Mouse (Mus musculus) lung, embryonic 16.5 days (tissue): ENCODE data around the gene Edc3. TPM values are rescaled to one million over a fixed set of nuclear protein-coding genes. Genes with fewer than 3 reads are reported as not detected.

Source experiments
- ATAC-seq: fragments of 200-750 bp; cut with Nextera tagmentation; 2 replicates; pipeline ENCODE4 v1.8.0; 2017; ENCODE audit warnings: low read depth, mild to moderate bottlenecking, moderate library complexity
- H3K27ac ChIP-seq: fragments of 300-500 bp; sonication (generic); 2 replicates; pipeline ENCODE4 v1.5.1; 2014; ENCODE audit warnings: mild to moderate bottlenecking, control low read depth, low read length
- H3K27me3 ChIP-seq: fragments of 300-500 bp; sonication (generic); 2 replicates; pipeline ENCODE4 v1.6.1; 2014; ENCODE audit warnings: low read depth, low read length, mixed read lengths; ENCODE audit not compliant: control insufficient read depth, insufficient read depth
- H3K36me3 ChIP-seq: fragments of 300-500 bp; sonication (generic); 2 replicates; pipeline ENCODE4 v1.6.1; 2014; ENCODE audit warnings: low read length; ENCODE audit not compliant: control insufficient read depth, insufficient read depth
- H3K4me1 ChIP-seq: fragments of 300-500 bp; sonication (generic); replicated peaks from 2 replicates; pipeline ENCODE4 v1.6.1; 2014; ENCODE audit warnings: low read length, mixed read lengths; ENCODE audit not compliant: control insufficient read depth, insufficient read depth
- H3K4me2 ChIP-seq: fragments of 300-500 bp; sonication (generic); 2 replicates; pipeline ENCODE4 v1.6.1; 2014; ENCODE audit warnings: low read depth, low read length, control low read depth
- H3K4me3 ChIP-seq: fragments of 300-500 bp; sonication (generic); 2 replicates; pipeline ENCODE4 v1.5.1; 2014; ENCODE audit warnings: mild to moderate bottlenecking, low read length, control low read depth
- H3K9ac ChIP-seq: fragments of 300-500 bp; sonication (generic); 2 replicates; pipeline ENCODE4 v1.6.1; 2014; ENCODE audit warnings: low read length, control low read depth
- H3K9me3 ChIP-seq: fragments of 300-500 bp; sonication (generic); 2 replicates; pipeline ENCODE4 v1.6.1; 2016; ENCODE audit warnings: low read length; ENCODE audit not compliant: control insufficient read depth
- WGBS: fragments of 180-500 bp; shearing (Covaris S2); extraction: QIAGEN DNeasy Blood & Tissue Kit; methylation state at CpG from one replicate; pipeline ENCODE4 v1.1.7; 2014; 5-methylcytosine and 5-hydroxymethylcytosine counted together
- polyA plus RNA-seq: library from polyadenylated mRNA; unstranded; fragments of >200 nt; fragmentation: Nextera tagmentation; extraction: Ambion mirVana; gene quantifications from 2 replicates; pipeline ENCODE4 v1.2.1, GENCODE M21; 2015

The Edc3 gene
- polyA plus RNA-seq, 1 experiment from 2014 or later = 31.1 TPM

- Histone ChIP-seq H3K36me3 (peaks cover 28% of the 10 kb centered on the region), H3K27ac (no peak overlapping the region), H3K4me3 (no peak overlapping the region), H3K4me1 (peaks cover 10% of the 10 kb centered on the region), H3K9me3 (no peaks in the 10 kb centered on the region), H3K9ac (no peak overlapping the region), H3K4me2 (no peak overlapping the region), H3K27me3 (no peaks in the 10 kb centered on the region)
- ATAC-seq = no peak
- WGBS = 79% methylated on average over 3 of the region's 3 CpGs
Measured at GRCm38 (mm10) chr9:57720736-57721135, 12.4 kb downstream of the Edc3 start.

GRCm38 (mm10) chr9:57722371-57722770 lies 14.0 kb downstream of the Edc3 start:
- WGBS = 77% methylated on average over 1 of the region's 1 CpGs
- no peak for ATAC-seq
- no peak overlapping the region for H3K4me2 ChIP-seq

DNA sequence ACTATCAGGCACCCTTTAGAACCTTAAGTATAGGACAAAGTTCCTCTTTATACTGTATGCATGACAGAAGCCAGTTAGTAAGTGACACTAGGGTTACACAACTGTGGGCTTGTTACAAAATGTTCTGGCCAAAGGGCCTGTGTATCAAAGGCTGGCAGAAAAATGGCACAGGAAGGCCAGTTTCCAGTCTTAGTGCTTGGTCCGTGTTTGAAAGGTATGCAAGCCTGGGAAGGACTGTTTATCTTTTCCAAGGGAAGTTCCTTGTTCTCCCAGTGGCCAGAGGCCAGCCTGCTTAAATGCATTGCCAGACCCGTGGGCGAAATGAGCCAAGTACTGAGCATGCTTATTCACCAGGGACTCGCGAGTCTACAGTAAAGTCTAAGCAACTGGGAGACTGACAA lies 15.0 kb downstream of the Edc3 start:
- Histone ChIP-seq H3K27ac (peak overlapping the region; percentile 64), H3K36me3 (peaks cover 32% of the 10 kb centered on the region), H3K4me2 (no peak overlapping the region), H3K4me3 (no peak overlapping the region), H3K9ac (no peak overlapping the region), H3K27me3 (no peaks in the 10 kb centered on the region), H3K9me3 (no peaks in the 10 kb centered on the region), H3K4me1 (peaks cover 10% of the 10 kb centered on the region)
- WGBS = 45% methylated on average over 5 of the region's 5 CpGs
- ATAC-seq = peak; percentile 72

More at GRCm38 (mm10) chr9:57722371-57722770, 14.0 kb downstream of the Edc3 start:
- Histone ChIP-seq H3K36me3 (peaks cover 29% of the 10 kb centered on the region), H3K4me3 (no peak overlapping the region), H3K9me3 (no peaks in the 10 kb centered on the region), H3K27me3 (no peaks in the 10 kb centered on the region), H3K9ac (no peak overlapping the region), H3K4me1 (peaks cover 10% of the 10 kb centered on the region), H3K27ac (peak overlapping the region; percentile 64; the same call in 1 of the 2 replicates)

DNA sequence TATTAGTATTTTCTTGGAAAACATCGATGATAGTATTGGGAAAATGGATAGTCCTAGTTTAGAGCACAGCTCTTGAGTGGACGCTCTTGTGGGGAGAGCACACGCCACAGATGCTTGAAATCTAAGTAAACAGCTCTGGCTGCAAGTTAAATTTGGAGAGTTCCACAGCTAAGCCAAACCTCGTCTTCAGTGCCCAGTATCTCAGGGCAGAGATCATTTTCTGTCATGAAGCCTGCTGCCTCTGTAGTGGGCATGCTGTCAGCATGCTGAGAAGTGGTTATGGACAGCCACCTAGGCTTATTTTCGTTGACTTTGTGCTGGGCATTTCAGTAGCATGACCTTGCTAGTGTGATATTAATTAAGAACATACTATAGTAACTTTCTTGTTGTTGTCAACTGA lies 15.5 kb downstream of the Edc3 start:
- Histone ChIP-seq H3K9ac (no peak overlapping the region), H3K9me3 (no peaks in the 10 kb centered on the region), H3K4me1 (peaks cover 10% of the 10 kb centered on the region), H3K27ac (peak overlapping the region; percentile 64), H3K36me3 (peaks cover 28% of the 10 kb centered on the region), H3K4me2 (no peak overlapping the region), H3K4me3 (no peak overlapping the region), H3K27me3 (no peaks in the 10 kb centered on the region)
- WGBS = 71% methylated on average over 5 of the region's 5 CpGs
- ATAC-seq = no peak

- no peaks in the 10 kb centered on the region for H3K9me3 ChIP-seq
- no peaks in the 10 kb centered on the region for H3K27me3 ChIP-seq
- no peak overlapping the region for H3K9ac ChIP-seq
- 89% methylated on average over 3 of the region's 3 CpGs for WGBS
- no peak overlapping the region for H3K27ac ChIP-seq
- H3K4me3 ChIP-seq = no peak overlapping the region
- ATAC-seq = no peak
- H3K4me2 ChIP-seq = no peak overlapping the region
- H3K36me3 ChIP-seq = peaks cover 32% of the 10 kb centered on the region
- H3K4me1 ChIP-seq = peaks cover 10% of the 10 kb centered on the region
Measured at GRCm38 (mm10) chr9:57724701-57725100, 16.4 kb downstream of the Edc3 start.

DNA sequence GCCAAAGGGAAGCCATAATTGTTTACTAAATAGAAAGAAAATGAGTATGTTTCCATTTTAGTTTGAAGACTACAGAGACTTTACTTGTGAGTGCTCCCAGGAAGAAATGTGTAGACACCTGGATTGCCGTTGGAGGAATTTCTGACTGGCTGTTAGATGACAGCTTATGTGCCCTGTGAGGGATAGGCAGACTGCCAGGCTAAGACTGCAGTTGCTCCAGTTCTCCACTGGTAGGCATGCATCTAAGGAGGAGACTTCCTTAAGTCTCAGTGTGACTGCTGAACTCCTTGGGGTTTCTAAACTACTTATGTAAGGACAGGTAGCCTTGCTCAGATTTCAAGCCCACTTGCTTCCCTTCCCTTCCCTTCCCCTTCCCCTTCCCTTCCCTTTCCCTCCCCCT lies 20.0 kb downstream of the Edc3 start:
- no peak overlapping the region for H3K4me2 ChIP-seq
- H3K27ac ChIP-seq = no peak overlapping the region
- no peak for ATAC-seq
- H3K27me3 ChIP-seq = no peaks in the 10 kb centered on the region
- 86% methylated on average over 1 of the region's 1 CpGs for WGBS
- peaks cover 21% of the 10 kb centered on the region for H3K36me3 ChIP-seq
- H3K4me3 ChIP-seq = no peak overlapping the region
- H3K4me1 ChIP-seq = peaks cover 3% of the 10 kb centered on the region; the same call in 1 of the 2 replicates
- no peaks in the 10 kb centered on the region for H3K9me3 ChIP-seq
- H3K9ac ChIP-seq = no peak overlapping the region

DNA sequence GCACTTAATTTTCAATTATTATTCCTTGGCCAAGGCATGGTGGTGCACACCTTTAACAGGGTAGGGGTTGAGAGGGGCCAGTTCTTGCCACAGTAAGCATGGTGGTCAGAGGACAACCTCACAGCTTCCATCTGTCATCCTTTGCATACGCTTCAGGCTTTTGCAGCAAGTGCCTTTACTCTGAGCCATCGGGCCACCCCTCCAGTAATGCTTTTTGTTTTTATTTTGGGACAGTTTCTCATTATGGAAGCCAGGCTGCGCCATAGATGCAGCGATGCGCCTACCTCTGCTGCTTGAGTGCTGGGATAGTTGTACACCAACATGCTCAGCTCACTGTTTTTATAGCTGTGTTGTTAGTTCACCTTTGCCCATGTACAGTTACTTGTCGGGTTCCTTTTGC lies 25.3 kb downstream of the Edc3 start:
- H3K27me3 ChIP-seq = no peaks in the 10 kb centered on the region
- no peaks in the 10 kb centered on the region for H3K9me3 ChIP-seq
- no peak overlapping the region for H3K4me3 ChIP-seq
- 95% methylated on average over 6 of the region's 6 CpGs for WGBS
- no peak overlapping the region for H3K9ac ChIP-seq
- ATAC-seq = no peak
- no peak overlapping the region for H3K4me2 ChIP-seq
- H3K36me3 ChIP-seq = peaks cover 7% of the 10 kb centered on the region; the same call in 1 of the 2 replicates
- no peak overlapping the region for H3K27ac ChIP-seq
- peaks cover 3% of the 10 kb centered on the region; the same call in 1 of the 2 replicates for H3K4me1 ChIP-seq

DNA sequence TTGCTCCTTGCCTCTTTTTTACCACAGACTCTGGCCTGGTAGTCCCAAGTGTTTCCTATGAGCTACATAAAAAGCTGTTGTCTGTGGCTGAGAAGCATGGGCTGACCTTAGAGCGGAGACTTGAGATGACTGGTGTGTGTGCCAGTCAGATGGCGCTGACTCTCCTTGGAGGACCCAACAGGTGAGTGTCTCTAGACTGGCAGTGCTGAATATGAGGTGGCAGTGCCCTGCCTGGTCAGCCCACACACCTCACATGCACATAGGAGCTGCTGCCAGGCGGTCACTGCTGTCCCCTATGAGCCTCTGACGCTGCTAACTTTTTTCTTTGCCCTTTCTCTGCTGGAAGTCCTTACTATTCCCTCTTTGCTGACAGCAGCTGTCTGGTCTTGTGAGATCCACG lies 31.5 kb downstream of the Edc3 start:
- peaks cover 12% of the 10 kb centered on the region for H3K36me3 ChIP-seq
- peaks cover 3% of the 10 kb centered on the region; the same call in 1 of the 2 replicates for H3K4me1 ChIP-seq
- no peaks in the 10 kb centered on the region for H3K9me3 ChIP-seq
- ATAC-seq = no peak
- WGBS = 90% methylated on average over 5 of the region's 5 CpGs
- H3K27ac ChIP-seq = no peak overlapping the region
- H3K4me2 ChIP-seq = no peak overlapping the region
- H3K27me3 ChIP-seq = no peaks in the 10 kb centered on the region
- H3K4me3 ChIP-seq = no peak overlapping the region
- H3K9ac ChIP-seq = no peak overlapping the region

- Histone ChIP-seq H3K4me2 (no peak overlapping the region), H3K27me3 (no peaks in the 10 kb centered on the region), H3K36me3 (peaks cover 32% of the 10 kb centered on the region), H3K27ac (no peak overlapping the region), H3K9ac (no peak overlapping the region), H3K4me1 (no peaks in the 10 kb centered on the region), H3K9me3 (no peaks in the 10 kb centered on the region), H3K4me3 (no peak overlapping the region)
- WGBS = 65% methylated on average over 3 of the region's 3 CpGs
- ATAC-seq = no peak
Measured at GRCm38 (mm10) chr9:57744462-57745091, 36.2 kb downstream of the Edc3 start.
